7 mouse cellular contexts compared by ENCODE assay signal in genomic region chr16:34081314-34081682, GRCm38 (mm10).
A peak's percentile ranks its signal among the peaks of the same experiment; 100 is the strongest.
DNase-seq lines count a peak whose midpoint lies in the region; ATAC-seq and TF ChIP-seq lines count a peak whose summit lies in the region.
"Not testable (repeated sequence)": the region's sequence is repeated elsewhere in the genome, so short reads cannot be mapped to it uniquely, and the experiment has no call there.

No protein-coding gene starts in this region.

- H3K9ac ChIP-seq in heart, adult 2 months (ENCODE audit: low read depth, low read length); heart, embryonic 15.5 days; intestine, embryonic 15.5 days; liver, embryonic 13.5 days: not testable (repeated sequence)

- H3K27ac ChIP-seq in embryonic facial prominence, embryonic 10.5 days (replicated peaks): peak overlapping the region; percentile 31
- peak overlapping the region; percentile 76 for H3K27ac ChIP-seq in heart, adult 2 months
- H3K27ac ChIP-seq in heart, embryonic 15.5 days: peak overlapping the region; percentile 95
- H3K27ac ChIP-seq in intestine, embryonic 15.5 days: peak overlapping the region; percentile 88
- peak overlapping the region; percentile 56; the same call in 1 of the 2 replicates for H3K27ac ChIP-seq in limb, embryonic 10.5 days
- H3K27ac ChIP-seq in liver, embryonic 13.5 days: peak overlapping the region; percentile 18; the same call in 1 of the 2 replicates
- H3K27ac ChIP-seq in olfactory bulb, adult 2 months (ENCODE audit: insufficient read depth, low read depth, low read length): peak overlapping the region; percentile 34

- H3K4me3 ChIP-seq in embryonic facial prominence, embryonic 10.5 days; heart, adult 2 months; heart, embryonic 15.5 days; intestine, embryonic 15.5 days (replicated peaks); limb, embryonic 10.5 days; liver, embryonic 13.5 days (replicated peaks); olfactory bulb, adult 2 months (ENCODE audit: insufficient read depth, low read depth, low read length): not testable (repeated sequence)

- not testable (repeated sequence) for TF ChIP-seq CTCF in heart, adult 2 months (IDR thresholded peaks at IDR 0.05); olfactory bulb, adult 2 months (IDR thresholded peaks at IDR 0.05; ENCODE audit: insufficient read depth, low read depth, low read length)

- intact Hi-C loops in heart, adult 2 months (cut with DNase I): loop anchor here (2.0 kb wide), 1 partner anchor 14 kb away; no protein-coding TSS in a partner anchor

- H3K9me3 ChIP-seq in embryonic facial prominence, embryonic 10.5 days; heart, embryonic 15.5 days (replicated peaks); intestine, embryonic 15.5 days; limb, embryonic 10.5 days (replicated peaks); liver, embryonic 13.5 days (replicated peaks): not testable (repeated sequence)

- H3K36me3 ChIP-seq in embryonic facial prominence, embryonic 10.5 days (replicated peaks); heart, adult 2 months (ENCODE audit: control insufficient read depth, insufficient read depth, low read length); heart, embryonic 15.5 days; intestine, embryonic 15.5 days; limb, embryonic 10.5 days; liver, embryonic 13.5 days: not testable (repeated sequence)

- H3K4me2 ChIP-seq in heart, embryonic 15.5 days: peak overlapping the region; percentile 40; the same call in 1 of the 2 replicates
- H3K4me2 ChIP-seq in intestine, embryonic 15.5 days (replicated peaks): peak overlapping the region; percentile 2
- not testable (repeated sequence) for H3K4me2 ChIP-seq in liver, embryonic 13.5 days

- H3K79me2 ChIP-seq in heart, adult 2 months (replicated peaks; ENCODE audit: control insufficient read depth, insufficient read depth, low read length): not testable (repeated sequence)

- peaks cover 56% of the 10 kb centered on the region for H3K4me1 ChIP-seq in embryonic facial prominence, embryonic 10.5 days
- peaks cover 18% of the 10 kb centered on the region for H3K4me1 ChIP-seq in heart, adult 2 months (ENCODE audit: control insufficient read depth, insufficient read depth, low read length)
- peaks cover 81% of the 10 kb centered on the region for H3K4me1 ChIP-seq in heart, embryonic 15.5 days (replicated peaks)
- H3K4me1 ChIP-seq in intestine, embryonic 15.5 days (replicated peaks): peaks cover 21% of the 10 kb centered on the region
- H3K4me1 ChIP-seq in limb, embryonic 10.5 days: peaks cover 32% of the 10 kb centered on the region
- H3K4me1 ChIP-seq in liver, embryonic 13.5 days (replicated peaks): peaks cover 59% of the 10 kb centered on the region
- H3K4me1 ChIP-seq in olfactory bulb, adult 2 months (ENCODE audit: control insufficient read depth, insufficient read depth, low read length): peaks cover 32% of the 10 kb centered on the region

- DNase-seq in embryonic facial prominence, embryonic 10.5 days (ENCODE audit: low spot score); heart, adult 2 months; limb, embryonic 10.5 days (ENCODE audit: low spot score); liver, embryonic 13.5 days: not testable (repeated sequence)

- not testable (repeated sequence) for TF ChIP-seq EP300 in heart, adult 2 months (IDR thresholded peaks at IDR 0.05; ENCODE audit: insufficient read depth, low read depth, low read length)

- not testable (repeated sequence) for TF ChIP-seq POLR2A in heart, adult 2 months (IDR thresholded peaks at IDR 0.05; ENCODE audit: insufficient read depth, low read depth, low read length); olfactory bulb, adult 2 months (IDR thresholded peaks at IDR 0.05; ENCODE audit: insufficient read depth, low read depth, low read length)

- not testable (repeated sequence) for ATAC-seq in heart, embryonic 15.5 days (replicated peaks; ENCODE audit: insufficient number of reproducible peaks, insufficient read depth, low FRiP score, low read depth); liver, embryonic 13.5 days (ENCODE audit: low read depth)
- peak; percentile 58 for ATAC-seq in intestine, embryonic 15.5 days

- not testable (repeated sequence) for H3K27me3 ChIP-seq in embryonic facial prominence, embryonic 10.5 days (replicated peaks; ENCODE audit: low read depth, poor library complexity, severe bottlenecking); heart, adult 2 months (ENCODE audit: control insufficient read depth, insufficient read depth, low read length); heart, embryonic 15.5 days; intestine, embryonic 15.5 days (replicated peaks); limb, embryonic 10.5 days (ENCODE audit: low read depth, poor library complexity, severe bottlenecking); liver, embryonic 13.5 days

Comparison
In these comparisons a context has a peak if more than half of its experiments do, and no peak if none do; other contexts are left out.
1. H3K27ac ChIP-seq: peak in every context shown above with its lines; median percentile 95 in heart, embryonic 15.5 days; 88 in intestine, embryonic 15.5 days; 76 in heart, adult 2 months; 56 in limb, embryonic 10.5 days; 34 in olfactory bulb, adult 2 months; 31 in embryonic facial prominence, embryonic 10.5 days; 18 in liver, embryonic 13.5 days.